Mouse (Mus musculus) megakaryocyte, embryonic 14.5 days (primary cell): ENCODE data around the gene Lrrc46. TPM values are rescaled to one million over a fixed set of nuclear protein-coding genes. Genes with fewer than 3 reads are reported as not detected.

Source experiments
- H3K27me3 ChIP-seq: replicated peaks from 2 replicates; pipeline ENCODE3; 2012; ENCODE audit warnings: inconsistent platforms
- H3K36me3 ChIP-seq: replicated peaks from 2 replicates; pipeline ENCODE3; 2012; ENCODE audit warnings: low read length, inconsistent platforms, mixed read lengths
- H3K4me1 ChIP-seq: 2 replicates; pipeline ENCODE4 v1.6.1; 2012; ENCODE audit warnings: inconsistent platforms
- H3K4me3 ChIP-seq: replicated peaks from 2 replicates; pipeline ENCODE3; 2012; ENCODE audit warnings: moderate library complexity, mild to moderate bottlenecking, inconsistent platforms
- H3K9me3 ChIP-seq: 2 replicates; pipeline ENCODE4 v1.6.1; 2012; ENCODE audit warnings: inconsistent platforms
- FLI1 ChIP-seq: IDR thresholded peaks from 2 replicates; pipeline ENCODE4 v1.6.1; 2012; ENCODE audit warnings: low read length, inconsistent platforms, mixed read lengths
- GATA1 ChIP-seq: IDR thresholded peaks from 3 replicates; pipeline ENCODE4 v1.6.1; 2012; ENCODE audit warnings: mixed read lengths, low read length, inconsistent platforms, borderline replicate concordance
- polyA plus RNA-seq: library from polyadenylated mRNA; stranded (reverse); fragments of >175 nt; gene quantifications from 2 replicates; pipeline ENCODE4 v1.2.3, GENCODE M21; 2012; ENCODE audit warnings: low replicate concordance; ENCODE audit not compliant: insufficient read depth

Gene Lrrc46
- polyA plus RNA-seq, 1 experiment: not detected

GRCm38 (mm10) chr11:97050216-97050943 is 9.2 kb upstream of the Lrrc46 start, which contains the start of gene Osbpl7:
Osbpl7 (plus strand) TSS chr11:97050628.
- no peaks in the 10 kb centered on the region for H3K27me3 ChIP-seq
- H3K9me3 ChIP-seq: no peaks in the 10 kb centered on the region
- H3K4me1 ChIP-seq: peaks cover 32% of the 10 kb centered on the region
- H3K36me3 ChIP-seq: peaks cover 67% of the 10 kb centered on the region
- TF ChIP-seq GATA1: no peak
- TF ChIP-seq FLI1: no peak
- peak within 1 kb of the TSS; percentile 94 for H3K4me3 ChIP-seq

GRCm38 (mm10) chr11:97049492-97050085 is 8.4 kb upstream of the Lrrc46 start:
- TF ChIP-seq FLI1 (no peak), GATA1 (no peak)

GRCm38 (mm10) chr11:97048090-97048650 is 7.0 kb upstream of the Lrrc46 start:
- Histone ChIP-seq H3K27me3 (no peaks in the 10 kb centered on the region), H3K4me3 (no peak overlapping the region), H3K9me3 (no peaks in the 10 kb centered on the region), H3K36me3 (peaks cover 68% of the 10 kb centered on the region), H3K4me1 (peaks cover 43% of the 10 kb centered on the region)
- no peak for TF ChIP-seq GATA1
- TF ChIP-seq FLI1: no peak

More at GRCm38 (mm10) chr11:97049492-97050085, 8.4 kb upstream of the Lrrc46 start:
- peaks cover 66% of the 10 kb centered on the region for H3K36me3 ChIP-seq
- H3K4me3 ChIP-seq: no peak overlapping the region
- no peaks in the 10 kb centered on the region for H3K9me3 ChIP-seq
- no peaks in the 10 kb centered on the region for H3K27me3 ChIP-seq
- H3K4me1 ChIP-seq: peaks cover 34% of the 10 kb centered on the region

- no peaks in the 10 kb centered on the region for H3K9me3 ChIP-seq
- H3K4me1 ChIP-seq: peaks cover 39% of the 10 kb centered on the region
- no peak for TF ChIP-seq FLI1
- TF ChIP-seq GATA1: no peak
- H3K36me3 ChIP-seq: peaks cover 62% of the 10 kb centered on the region
- no peak overlapping the region for H3K4me3 ChIP-seq
- H3K27me3 ChIP-seq: no peaks in the 10 kb centered on the region
These were observed 4.7 kb upstream of the Lrrc46 start for GRCm38 (mm10) chr11:97045861-97046260.

GRCm38 (mm10) chr11:97044902-97045301 is 3.7 kb upstream of the Lrrc46 start:
- Histone ChIP-seq H3K4me3 (no peak overlapping the region), H3K36me3 (peaks cover 62% of the 10 kb centered on the region), H3K27me3 (no peaks in the 10 kb centered on the region), H3K4me1 (peaks cover 37% of the 10 kb centered on the region), H3K9me3 (no peaks in the 10 kb centered on the region)
- TF ChIP-seq GATA1: no peak

GRCm38 (mm10) chr11:97040301-97041021 is 746 bp downstream of the Lrrc46 start:
- H3K4me3 ChIP-seq: peak overlapping the region; percentile 94

GRCm38 (mm10) chr11:97038881-97039280 is 2.3 kb downstream of the Lrrc46 start:
- H3K9me3 ChIP-seq: no peaks in the 10 kb centered on the region
- H3K27me3 ChIP-seq: peaks cover 20% of the 10 kb centered on the region
- H3K4me1 ChIP-seq: peaks cover 55% of the 10 kb centered on the region
- H3K4me3 ChIP-seq: no peak overlapping the region
- H3K36me3 ChIP-seq: peaks cover 10% of the 10 kb centered on the region
- TF ChIP-seq GATA1: no peak
- TF ChIP-seq FLI1: no peak

More at GRCm38 (mm10) chr11:97040301-97041021, 746 bp downstream of the Lrrc46 start:
- Histone ChIP-seq H3K9me3 (no peaks in the 10 kb centered on the region), H3K27me3 (peaks cover 10% of the 10 kb centered on the region), H3K36me3 (peaks cover 25% of the 10 kb centered on the region), H3K4me1 (peaks cover 52% of the 10 kb centered on the region)
- TF ChIP-seq GATA1 (no peak), FLI1 (no peak)

- Histone ChIP-seq H3K4me1 (peaks cover 40% of the 10 kb centered on the region), H3K36me3 (peaks cover 16% of the 10 kb centered on the region), H3K4me3 (no peak overlapping the region), H3K27me3 (peaks cover 22% of the 10 kb centered on the region), H3K9me3 (no peaks in the 10 kb centered on the region)
- no peak for TF ChIP-seq FLI1
- no peak for TF ChIP-seq GATA1
These were observed 5.1 kb downstream of the Lrrc46 start for GRCm38 (mm10) chr11:97036141-97036540.

- peaks cover 22% of the 10 kb centered on the region for H3K27me3 ChIP-seq
These were observed 7.4 kb downstream of the Lrrc46 start for GRCm38 (mm10) chr11:97033781-97034180.

GRCm38 (mm10) chr11:97032499-97032898 is 8.7 kb downstream of the Lrrc46 start:
- no peak overlapping the region for H3K4me3 ChIP-seq
- H3K27me3 ChIP-seq: peaks cover 22% of the 10 kb centered on the region
- H3K36me3 ChIP-seq: peaks cover 16% of the 10 kb centered on the region
- TF ChIP-seq GATA1 (no peak), FLI1 (no peak)
- H3K4me1 ChIP-seq: peaks cover 30% of the 10 kb centered on the region
- no peaks in the 10 kb centered on the region for H3K9me3 ChIP-seq

More at GRCm38 (mm10) chr11:97033781-97034180, 7.4 kb downstream of the Lrrc46 start:
- H3K4me1 ChIP-seq: peaks cover 35% of the 10 kb centered on the region
- no peaks in the 10 kb centered on the region for H3K9me3 ChIP-seq
- H3K36me3 ChIP-seq: peaks cover 16% of the 10 kb centered on the region
- TF ChIP-seq FLI1 (no peak), GATA1 (no peak)
- no peak overlapping the region for H3K4me3 ChIP-seq
